Mouse (Mus musculus): ENCODE results near the gene Mroh8. TPM values are rescaled to one million over a fixed set of nuclear protein-coding genes. Genes with fewer than 3 reads are reported as not detected.

The Mroh8 gene
- polyA plus RNA-seq, 1 experiment from 2014 or later = 0.72 TPM

Other genes starting within 250 kb of the Mroh8 start
- 4.8 and 5.1 TPM in 2 replicates for gene Soga1, start 200.3 kb downstream of the Mroh8 start, polyA plus RNA-seq (2015; fragmentation: Nextera tagmentation; extraction: Ambion mirVana)
- gene Tldc2, start 192.5 kb downstream of the Mroh8 start, polyA plus RNA-seq (2015; fragmentation: Nextera tagmentation; extraction: Ambion mirVana) = not detected in 2 replicates
- 13.9 and 16.0 TPM in 2 replicates for gene Samhd1, start 144.3 kb downstream of the Mroh8 start, polyA plus RNA-seq (2015; fragmentation: Nextera tagmentation; extraction: Ambion mirVana)
- 24.3 and 25.6 TPM in 2 replicates for gene Rbl1, start 75.0 kb downstream of the Mroh8 start, polyA plus RNA-seq (2015; fragmentation: Nextera tagmentation; extraction: Ambion mirVana)
- 197 and 218 TPM in 2 replicates for gene Rpn2, start 532 bp downstream of the Mroh8 start, polyA plus RNA-seq (2015; fragmentation: Nextera tagmentation; extraction: Ambion mirVana)
- gene Ghrh, start 68.0 kb upstream of the Mroh8 start, polyA plus RNA-seq (2015; fragmentation: Nextera tagmentation; extraction: Ambion mirVana) = 2.5 TPM in 2 replicates
- gene Manbal, start 88.0 kb upstream of the Mroh8 start, polyA plus RNA-seq (2015; fragmentation: Nextera tagmentation; extraction: Ambion mirVana) = 89.9 and 95.2 TPM in 2 replicates
- 28.9 and 35.1 TPM in 2 replicates for gene Src, start 138.9 kb upstream of the Mroh8 start, polyA plus RNA-seq (2015; fragmentation: Nextera tagmentation; extraction: Ambion mirVana)

Measured in forebrain, embryonic 13.5 days (tissue).